Mouse (Mus musculus) mature B cell (primary cell): ENCODE results near the gene Begain.

ENCODE experiments used
- in situ Hi-C: fragments of 300-500 bp; cut with MboI; formaldehyde crosslinking; loops from 2 replicates; pipeline ENCODE4 v1.14.3; 2019

The Begain gene

DNA sequence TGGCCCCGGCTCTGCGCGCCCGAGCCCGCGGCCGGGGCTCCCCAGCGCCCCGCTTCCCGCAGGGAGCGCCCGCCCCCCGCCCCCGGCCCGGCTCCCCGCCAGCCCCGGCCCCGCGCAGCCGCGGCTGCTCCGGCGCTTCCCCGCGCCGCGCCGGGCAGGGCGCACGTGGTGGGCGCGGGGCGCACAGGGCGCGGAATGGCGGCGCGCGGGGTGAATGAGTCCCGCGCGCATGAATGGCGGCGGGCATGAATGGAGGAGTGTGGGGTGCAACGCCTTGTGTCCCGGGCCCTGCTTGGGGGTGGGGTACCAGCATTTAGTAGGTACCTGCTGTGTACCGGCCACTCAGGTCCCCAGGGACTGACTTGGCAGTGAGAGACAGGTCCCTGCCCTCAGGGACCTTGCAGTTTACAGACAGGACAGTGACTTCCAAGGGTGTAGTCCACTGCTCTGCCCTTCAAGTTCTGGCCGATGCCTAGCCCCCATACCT is at the start of gene Begain:
Gene Begain, minus strand, starts transcription at position 51 of the 487 bp plus-strand sequence.
- in situ Hi-C loops, result no loop called here

DNA sequence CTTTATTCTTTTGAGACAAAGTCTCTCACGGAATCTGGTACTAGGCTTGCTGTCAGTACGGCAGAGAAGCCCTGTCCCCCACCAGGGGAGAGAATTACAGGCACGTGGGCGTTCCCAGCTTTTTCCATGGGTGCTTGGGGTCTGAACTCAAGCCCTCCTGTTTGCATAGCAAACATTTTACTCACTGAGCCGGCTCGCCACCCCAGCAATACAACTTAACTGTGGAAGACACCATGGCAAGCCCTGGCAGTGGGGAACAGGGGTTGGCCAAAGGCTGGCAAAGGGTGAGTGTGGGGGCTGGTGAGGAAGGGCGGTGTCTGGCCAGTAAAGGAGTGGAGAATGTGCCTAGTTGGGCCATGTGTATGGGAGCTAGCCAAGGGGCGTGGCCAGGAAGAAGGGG is 47.7 kb upstream of the Begain start:
- in situ Hi-C loops, result no loop called here

DNA sequence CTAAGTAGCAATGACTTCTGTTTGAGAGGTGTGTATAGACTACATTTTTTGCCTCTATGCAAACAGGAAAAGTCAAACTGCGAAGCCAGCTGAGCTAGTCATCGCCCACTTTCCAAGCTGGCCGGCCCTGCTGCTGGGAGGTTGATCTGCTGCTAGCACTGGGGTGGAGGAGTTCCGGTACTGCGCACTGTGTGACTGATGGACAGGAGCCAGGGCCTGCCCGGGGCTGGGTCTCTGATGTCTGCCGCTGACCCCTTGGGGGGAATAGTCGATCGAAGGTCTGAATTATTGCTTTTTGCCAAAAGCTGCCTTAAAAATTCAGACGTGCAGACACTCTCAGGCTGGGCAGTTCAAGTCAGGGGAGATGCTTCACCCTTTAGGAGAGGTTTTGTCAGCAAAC is 47.1 kb upstream of the Begain start:
- in situ Hi-C loops, result no loop called here

DNA sequence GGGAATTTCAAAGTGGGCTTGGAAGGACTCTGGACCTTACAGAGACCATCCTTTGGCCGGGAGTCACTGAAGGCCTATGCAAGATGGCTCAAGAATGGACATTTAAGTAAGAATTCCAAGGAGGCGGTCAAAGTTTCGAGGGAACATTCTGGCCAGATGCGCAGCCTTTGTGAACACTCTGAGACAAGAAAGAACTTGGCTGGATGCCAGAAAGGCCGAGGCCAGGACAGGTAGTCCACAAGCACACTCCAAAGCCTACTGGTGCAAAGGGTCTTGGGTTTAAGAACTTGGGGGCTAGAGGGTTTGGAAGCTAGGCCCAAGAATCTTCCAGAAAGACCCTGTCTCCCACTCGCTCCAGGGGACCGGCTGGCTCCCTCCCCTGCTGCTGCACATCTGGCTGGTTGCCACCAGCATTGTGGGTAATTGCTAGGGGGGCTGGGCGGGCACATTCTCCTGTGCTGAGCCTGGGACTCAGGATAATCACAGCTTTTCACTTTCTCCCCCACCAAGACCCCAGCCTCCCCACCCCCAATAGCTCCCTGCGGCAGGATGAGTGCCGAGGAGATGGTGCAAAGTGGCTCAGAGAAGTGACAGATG is 45.1 kb upstream of the Begain start:
- in situ Hi-C loops, result no loop called here

DNA sequence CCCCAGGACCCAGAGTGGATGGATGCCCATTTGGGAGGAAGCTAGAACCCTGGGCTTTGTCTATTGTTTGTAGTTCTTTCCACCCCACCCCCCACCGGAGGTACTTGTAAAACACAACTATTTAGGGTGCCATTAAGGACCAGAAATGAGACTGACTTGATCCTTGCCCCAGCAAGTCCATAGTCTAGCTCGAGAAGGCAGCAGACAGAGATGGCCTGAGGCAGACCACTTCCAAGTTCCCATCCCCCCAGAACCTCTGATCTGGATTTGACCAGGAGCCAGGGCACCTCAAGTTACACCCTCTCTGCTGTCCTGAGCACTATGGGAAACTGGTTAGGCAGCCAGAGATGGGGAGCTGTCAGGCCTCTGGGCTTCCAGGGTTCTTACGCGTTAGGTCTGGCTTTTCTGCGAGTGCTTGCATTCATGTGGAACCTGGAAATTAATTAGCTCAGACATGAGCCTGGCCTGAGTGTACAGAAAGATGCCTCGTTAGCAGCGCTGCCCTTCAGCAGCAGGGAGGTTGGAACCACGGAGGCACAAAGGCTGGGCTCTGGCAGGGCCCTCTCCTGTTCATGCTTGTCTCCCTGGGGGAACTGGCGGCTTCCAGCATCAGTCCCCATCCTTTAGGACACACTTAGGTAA is 44.5 kb upstream of the Begain start:
- in situ Hi-C loops, result no loop called here

DNA sequence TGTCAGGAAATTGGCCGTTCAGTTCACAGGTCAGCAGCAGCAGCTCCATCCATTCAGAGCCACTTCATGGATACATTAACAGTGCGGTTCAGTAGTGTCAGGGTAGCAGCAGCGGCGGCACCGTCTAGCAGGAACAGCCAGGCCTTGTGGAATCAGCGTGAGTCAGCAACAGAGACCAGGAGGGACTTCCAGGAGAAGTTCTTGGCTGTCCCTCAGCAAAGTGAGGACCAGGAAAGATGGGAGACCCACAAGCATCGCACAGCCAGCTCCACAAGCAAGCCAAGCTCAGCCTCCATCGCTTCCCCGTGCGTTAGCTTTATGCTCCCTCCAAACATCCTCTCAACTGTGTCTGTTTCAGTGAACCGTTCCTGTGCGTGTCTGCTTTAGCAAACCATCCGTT is 40.9 kb upstream of the Begain start:
- in situ Hi-C loops, result no loop called here

DNA sequence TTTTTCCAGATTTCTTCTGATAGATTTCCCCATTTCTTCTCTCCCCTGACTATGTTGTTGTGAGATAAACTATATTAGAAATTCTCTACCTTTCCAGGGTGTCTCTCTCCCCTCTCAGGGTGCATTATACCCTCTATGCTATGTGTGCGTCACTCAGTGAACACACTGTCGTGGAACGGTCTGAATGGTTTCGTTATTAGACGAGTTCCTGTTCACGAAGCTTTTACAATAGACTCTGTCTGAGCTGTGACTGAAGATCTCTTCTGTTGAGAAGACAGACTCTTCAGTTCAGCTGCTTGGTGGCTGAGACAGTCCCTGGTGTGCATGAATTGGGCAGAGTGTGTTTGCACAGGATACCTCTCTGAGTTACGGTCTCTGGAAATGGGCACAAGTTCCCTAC is 32.4 kb upstream of the Begain start:
- in situ Hi-C loops, result no loop called here

DNA sequence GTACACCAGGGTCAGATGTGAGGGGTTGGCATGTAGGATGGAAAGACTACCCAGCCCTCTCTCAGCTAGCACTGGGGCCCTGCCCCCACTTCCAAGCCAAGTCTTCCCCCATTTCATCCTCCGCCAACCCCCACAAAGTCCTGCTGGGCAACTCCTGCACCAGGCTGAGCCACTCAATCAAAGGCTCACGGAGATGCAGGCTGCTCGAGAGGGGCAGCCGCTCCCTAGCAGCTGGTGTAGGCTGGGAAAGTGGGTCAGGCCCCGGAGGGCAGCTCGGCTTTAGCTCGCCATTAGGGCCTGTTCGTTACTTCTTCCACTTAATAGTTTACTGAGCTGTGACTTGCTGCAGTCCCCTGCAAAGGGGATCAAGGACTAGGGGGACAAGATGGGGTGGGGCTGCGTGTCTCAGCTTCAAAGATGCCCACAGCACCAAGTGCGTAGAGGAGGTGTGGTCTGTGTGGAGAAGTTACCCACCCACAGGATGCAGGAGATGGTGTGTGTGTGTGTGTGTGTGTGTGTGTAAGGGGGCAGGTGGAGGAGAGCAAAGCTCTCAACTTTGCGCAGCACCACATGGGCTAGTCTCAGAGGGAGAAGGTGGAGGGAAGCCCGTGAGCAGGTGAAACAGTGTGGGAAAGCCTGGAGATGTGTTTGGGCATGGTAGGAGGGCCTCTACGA is 22.6 kb upstream of the Begain start:
- in situ Hi-C loops, result no loop called here

DNA sequence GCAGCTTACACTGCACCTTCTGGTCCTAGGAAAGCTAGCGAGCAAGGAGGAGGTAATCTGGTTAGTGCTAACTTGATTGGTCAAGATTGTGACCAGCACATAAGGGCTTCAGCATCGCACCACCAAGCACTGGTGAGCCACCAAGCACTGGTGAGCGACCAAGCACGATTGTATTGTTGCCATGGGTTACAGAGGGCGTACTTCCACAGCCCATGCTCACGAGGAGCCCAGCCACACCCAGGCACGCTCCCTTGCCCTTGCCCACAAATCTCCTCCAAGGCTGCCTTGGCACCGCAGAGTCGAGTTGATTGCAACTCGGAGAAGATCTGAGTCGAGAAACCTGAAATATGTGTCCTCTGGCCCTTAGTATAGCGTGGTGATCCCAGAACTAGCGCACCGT is 22.0 kb upstream of the Begain start:
- in situ Hi-C loops, result no loop called here

DNA sequence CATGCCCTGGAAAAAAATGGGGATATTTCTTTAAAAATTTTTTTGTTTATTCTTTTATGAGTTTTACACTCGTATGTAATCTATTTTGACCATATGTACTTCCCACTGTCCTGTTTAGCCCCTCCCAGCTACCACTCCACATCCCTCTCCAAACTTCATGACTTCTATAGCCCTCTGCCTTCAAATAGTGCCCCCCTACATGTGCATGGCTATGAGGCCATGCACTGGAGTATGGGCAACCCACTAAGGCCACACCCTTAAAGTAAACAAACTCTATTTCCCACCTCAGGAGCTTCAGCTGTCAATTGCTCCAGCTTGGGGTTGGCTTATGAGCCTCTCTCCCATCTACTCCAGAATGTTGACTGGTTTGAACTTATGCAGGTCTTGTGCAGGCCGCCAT is 18.1 kb upstream of the Begain start:
- in situ Hi-C loops, result no loop called here

DNA sequence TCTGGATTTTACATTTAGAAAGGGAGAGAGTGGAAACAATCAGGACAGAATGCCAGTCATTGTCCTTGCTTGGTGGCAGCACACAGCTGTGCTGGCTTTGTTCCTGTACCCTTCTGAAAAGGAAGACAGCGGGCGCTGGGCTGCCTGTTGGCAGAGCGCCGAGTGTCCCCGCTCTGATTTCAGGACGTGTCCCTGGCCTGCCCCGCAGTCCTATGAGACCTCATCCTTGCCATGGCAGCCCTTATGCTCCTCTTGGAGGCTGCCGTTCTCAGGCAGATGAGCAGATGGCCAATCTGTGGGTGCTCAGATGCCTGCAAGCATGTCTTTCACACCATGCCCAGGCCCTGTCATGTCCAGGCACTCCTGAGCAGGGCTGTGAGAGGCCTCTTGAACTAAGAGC is 17.7 kb upstream of the Begain start:
- in situ Hi-C loops, result no loop called here

DNA sequence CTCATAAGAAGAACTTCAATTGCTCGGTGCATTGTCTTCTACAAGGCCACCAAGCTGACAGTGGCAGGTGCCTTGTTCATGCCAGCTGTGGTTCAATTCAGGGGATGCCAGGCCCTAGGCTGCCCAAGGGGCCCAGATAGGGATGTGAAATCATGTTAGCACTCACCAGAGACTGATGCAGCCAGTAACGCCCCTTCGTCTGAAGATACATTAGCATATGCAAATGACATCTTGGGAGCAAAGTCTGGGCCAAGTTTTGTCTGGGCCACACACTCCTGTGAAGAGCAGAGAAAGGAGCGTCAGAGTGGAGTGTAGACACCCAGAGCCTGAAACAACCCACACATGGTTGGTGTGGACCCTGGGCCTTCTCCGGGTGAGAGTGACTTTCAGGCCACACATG is 17.0 kb upstream of the Begain start:
- in situ Hi-C loops, result no loop called here

DNA sequence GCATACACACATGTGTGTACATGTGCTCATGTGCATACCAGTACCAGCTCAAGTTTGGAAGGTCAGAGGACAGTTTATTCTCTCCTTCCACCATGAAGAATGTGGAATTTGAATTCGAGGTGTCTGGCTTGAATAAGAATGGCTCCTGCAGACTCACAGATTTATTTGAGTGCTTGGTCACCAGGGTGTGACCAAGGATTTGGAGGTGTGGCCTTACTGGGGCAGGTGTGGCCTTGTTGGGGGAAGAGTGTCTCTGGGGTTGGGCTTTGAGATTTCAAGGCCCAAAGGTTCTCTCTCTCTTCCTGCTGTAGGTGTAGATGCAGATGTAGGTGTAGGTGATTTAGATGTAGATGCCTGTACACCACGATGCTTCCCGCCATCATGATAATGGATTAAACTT is 15.5 kb upstream of the Begain start:
- in situ Hi-C loops, result no loop called here

DNA sequence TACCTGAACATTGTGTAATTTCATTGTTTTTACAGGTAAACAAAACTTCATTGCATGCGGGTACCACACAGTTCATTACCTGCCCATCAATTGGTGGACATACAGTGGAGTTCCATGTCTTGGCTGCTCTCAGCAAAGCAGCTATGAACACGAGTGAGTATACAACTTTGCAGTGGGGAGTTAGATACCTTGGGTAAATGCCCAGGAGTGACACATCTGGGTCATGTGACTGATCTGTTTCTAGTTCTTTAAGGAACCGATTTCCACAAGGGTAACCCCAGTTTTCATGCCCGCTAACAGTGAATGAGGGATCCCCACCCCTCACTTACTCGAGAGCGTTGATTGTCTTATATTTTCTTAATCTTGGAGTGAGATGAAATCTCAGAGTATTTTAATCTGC is 9.0 kb upstream of the Begain start:
- in situ Hi-C loops, result loop anchor here (10.0 kb wide), 2 partner anchors 238 to 318 kb away; no protein-coding TSS in a partner anchor

DNA sequence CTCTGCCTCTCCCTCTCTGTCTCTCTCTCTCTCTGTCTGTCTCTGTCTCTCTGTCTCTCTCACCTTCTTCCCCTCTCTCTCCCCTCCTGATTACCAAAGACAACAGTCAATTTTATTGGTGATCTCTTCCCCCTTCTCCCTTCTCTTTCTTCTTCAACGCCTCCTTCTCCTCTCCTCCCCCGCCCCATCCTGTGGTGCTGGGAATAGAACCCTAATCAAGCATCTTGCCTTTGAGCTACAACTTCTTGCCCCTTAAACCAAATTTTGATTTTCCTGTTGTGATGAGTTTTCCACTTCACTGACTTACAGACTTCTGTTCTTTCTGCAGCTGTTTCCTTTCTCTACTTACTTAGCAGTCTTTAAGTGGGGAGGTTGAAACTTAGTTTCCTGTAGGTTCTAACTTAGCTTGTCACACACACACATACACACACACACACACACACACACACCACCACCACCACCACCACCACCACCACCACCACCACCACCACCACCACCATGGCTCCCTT is 6.8 kb upstream of the Begain start:
- in situ Hi-C loops, result loop anchor here (10.0 kb wide), 2 partner anchors 240 to 320 kb away; no protein-coding TSS in a partner anchor

DNA sequence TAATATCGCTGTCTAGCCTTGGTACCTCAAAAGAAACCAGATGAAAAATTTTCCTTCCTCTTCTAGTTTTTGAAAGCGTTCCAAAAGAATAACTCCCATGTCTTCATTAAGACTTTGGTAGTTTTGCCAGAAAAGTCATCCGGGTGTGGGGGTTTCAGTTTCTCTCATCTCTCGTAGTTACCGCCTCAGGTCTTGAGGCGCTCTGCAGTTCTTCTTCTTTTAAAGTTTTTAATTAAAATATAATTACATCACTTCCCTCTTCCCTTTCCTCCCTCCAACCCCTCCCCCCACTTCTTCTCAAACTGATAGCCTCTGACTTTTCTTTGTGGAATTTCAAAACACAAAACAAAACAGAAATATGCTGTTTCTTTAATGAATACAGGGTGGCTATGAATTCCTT is 6.1 kb upstream of the Begain start:
- in situ Hi-C loops, result loop anchor here (10.0 kb wide), 2 partner anchors 241 to 321 kb away; no protein-coding TSS in a partner anchor

DNA sequence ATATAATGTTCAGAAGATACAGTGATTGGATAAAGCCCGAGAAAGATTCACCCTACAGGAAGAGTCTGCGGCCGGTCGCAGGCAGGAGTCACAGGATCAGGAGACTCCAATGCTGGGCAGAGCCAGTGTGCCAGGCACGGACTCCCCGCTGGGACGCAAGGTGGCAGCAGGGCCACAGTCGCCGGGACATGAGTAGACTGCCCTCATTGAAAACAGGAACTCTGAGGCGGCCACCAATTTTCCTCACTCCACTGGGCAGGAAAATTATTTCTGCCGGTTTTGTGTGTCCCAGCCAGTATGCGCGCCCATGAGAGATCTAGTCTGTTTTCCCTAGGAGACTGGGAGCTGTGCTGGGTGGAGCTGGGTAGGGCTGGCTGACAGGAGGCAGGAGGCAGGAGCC is 3.2 kb upstream of the Begain start:
- in situ Hi-C loops, result loop anchor here (10.0 kb wide), 2 partner anchors 244 to 324 kb away; no protein-coding TSS in a partner anchor

DNA sequence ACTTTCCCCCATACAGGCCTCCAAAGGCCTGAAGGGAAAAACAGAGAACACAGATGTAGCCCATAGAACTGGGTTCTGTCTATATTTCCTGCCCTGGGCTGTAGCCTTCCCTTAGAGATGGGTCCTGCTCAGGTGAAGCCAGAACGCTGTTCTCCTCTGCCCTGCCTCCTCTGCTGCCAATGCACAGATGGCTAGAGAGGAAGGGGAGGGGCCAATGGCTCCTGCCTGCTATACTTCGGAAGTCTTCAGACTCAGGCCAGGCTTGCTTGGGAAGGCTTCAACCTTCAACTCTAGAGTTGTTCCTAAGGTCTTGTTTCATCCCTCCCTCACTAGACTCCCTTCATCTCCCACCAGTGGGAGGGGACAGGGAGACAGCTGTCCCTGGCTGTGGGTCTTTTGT is 1.7 kb upstream of the Begain start:
- in situ Hi-C loops, result loop anchor here (10.0 kb wide), 2 partner anchors 245 to 325 kb away; no protein-coding TSS in a partner anchor

DNA sequence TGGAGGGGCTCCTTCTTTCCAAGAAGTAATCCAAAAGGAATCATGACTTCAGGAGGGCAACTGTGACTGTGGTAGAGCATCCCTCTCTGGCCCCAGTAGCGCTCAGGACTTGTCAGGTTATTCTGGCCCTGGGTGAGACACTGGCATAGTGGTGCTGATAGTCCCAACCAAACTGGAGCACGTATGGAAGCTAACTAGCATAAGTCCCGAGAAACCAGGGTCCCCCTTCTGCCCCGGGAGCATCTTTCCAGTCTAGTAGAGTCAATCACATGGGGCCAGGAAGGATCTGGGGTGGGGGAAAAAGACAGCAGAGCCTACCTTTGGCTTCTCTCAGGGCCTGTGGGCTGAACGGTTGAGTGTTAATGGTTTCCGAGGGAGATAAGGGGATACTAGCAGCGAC is 721 bp upstream of the Begain start:
- in situ Hi-C loops, result no loop called here

DNA sequence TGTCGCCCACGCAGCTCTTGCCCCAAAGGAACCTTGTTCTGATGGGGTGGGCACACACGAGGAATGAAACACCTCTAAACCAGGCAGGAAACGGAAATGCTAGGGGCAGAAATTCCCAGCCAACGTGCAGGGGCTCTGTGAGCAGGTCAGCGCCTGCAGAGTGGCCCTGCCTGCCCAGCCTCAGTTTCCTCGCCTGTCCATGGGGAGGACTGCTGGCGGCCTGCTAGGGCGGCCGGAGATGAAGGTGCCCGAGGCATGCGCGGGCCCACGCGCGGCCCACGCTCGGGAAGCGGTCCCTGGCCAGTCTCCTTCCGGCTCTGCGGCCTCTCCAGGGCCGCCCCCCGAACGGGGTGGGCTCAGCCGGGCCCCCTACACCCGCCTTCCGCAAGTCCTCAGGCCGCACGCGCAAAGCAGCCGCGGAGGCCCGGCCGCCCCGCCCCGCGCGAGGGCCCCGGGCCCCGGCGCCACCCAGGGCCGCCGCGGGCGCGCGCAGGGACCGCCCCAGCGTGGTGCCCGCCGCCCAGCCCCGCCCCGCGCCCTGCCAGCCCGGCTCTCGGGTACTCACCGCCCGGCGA is 369 bp downstream of the Begain start:
- in situ Hi-C loops, result no loop called here

DNA sequence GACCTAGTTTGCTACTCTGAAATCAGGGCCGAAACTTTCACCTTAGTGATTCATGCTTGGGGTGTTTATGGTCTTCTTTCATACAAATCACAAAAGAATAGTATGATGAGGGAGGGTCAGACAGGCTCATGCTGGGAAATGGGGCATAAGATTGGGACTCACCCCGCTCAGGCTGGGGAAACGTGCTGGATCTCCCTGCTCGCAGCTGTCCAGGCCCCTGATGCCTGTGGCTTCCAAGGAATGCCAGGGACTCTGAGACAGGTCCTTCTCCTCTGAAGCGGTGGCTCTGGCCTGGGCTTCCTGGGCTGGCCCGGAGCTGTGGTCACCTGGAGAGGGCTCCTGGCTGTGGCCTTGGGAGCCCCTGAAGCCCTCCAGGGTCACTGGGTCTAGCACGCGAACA is 9.4 kb downstream of the Begain start:
- in situ Hi-C loops, result no loop called here

DNA sequence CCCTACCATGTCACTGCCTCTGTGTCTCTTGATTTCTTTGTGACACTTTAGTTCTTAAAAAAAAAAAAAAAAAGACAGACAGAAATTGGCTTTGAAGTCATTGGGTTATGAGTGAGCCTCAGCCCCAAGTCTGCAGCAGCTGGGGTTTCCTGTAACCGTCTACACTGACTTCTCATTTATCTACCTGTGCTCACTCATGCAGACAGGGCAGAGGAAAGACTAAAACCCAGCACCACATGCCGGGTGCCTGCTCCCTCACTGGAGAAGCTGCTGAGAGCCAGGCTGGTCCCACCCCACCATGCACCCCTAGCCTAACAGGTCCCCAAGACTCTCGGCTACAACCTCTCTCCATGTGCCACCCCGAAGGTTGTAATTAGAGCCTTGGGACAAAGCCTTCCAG is 10.3 kb downstream of the Begain start:
- in situ Hi-C loops, result no loop called here
